Mouse (Mus musculus): ENCODE data around the gene Mad1l1. TPM values are rescaled to one million over a fixed set of nuclear protein-coding genes. Genes with fewer than 3 reads are reported as not detected.

Mad1l1 gene
- total RNA-seq, 2 experiments from 2014 or later = 11.0 to 15.2 TPM

DNA sequence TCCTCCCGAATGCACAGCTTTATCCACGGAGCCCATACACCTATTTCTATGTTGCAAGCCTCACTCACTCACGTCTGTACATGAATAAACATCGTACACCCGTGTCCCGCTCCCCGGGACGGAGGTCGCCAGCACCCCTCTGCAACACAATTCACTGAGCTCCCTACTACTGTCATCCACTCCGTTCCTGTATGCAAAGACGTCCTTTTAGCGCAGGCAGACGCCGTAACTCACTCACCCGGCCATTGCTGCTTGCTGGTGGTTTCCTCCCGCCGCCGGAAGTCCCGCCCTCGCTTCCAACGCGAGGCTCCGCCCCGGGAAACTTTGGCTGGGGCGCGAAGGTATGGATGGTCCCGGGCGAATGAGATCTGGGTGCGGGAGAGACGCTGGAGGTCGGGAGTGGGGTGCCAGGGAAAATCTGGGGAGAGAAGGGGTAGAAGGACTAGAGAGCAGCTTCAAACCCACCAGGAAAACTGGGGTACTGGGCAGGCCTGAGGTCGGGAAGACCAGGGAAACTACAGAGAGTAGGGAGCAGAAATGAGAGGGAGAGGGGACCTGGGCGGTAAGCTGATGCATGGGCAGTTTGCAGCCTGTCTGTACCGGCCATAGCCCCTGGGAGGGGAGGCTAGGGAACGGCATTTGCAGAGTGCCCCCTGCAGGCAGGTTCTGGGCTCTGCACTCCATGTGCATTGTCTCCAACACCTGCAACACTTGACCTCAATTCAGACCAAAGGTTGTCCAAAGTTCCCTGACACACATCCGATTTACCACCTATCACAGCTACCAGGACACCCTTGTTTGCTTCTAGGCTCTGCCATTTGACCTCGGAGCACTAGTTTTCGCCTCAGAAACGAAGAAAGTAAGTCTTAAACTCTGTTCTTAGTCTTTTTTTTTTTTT is 10.5 kb upstream of the Mad1l1 start, which contains the start of gene Mrm2:
TSS of gene Mrm2 (minus strand) at position 284 of the 898 bp plus-strand sequence.
- peak; percentile 85 for DNase-seq

DNA sequence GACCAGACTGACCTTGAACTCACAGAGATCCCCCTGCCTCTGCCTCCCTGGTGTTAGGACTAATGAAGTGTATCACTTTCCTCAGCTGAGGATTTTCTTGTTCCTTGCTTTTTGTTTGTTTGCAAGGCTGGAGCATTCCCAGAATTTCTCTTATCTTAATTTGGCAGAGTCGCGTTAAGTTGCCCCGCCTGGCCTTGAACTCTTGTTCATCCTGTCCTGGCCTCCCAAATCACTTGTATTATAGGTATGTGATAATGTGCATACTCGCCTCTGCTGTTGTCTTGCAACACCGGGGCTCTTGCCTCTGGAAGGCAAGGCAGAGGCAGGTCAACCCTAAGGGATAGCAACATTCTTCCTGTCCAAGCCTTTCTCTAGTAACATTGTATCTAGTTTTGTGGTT is 2.7 kb upstream of the Mad1l1 start:
- DNase-seq = no peak

DNA sequence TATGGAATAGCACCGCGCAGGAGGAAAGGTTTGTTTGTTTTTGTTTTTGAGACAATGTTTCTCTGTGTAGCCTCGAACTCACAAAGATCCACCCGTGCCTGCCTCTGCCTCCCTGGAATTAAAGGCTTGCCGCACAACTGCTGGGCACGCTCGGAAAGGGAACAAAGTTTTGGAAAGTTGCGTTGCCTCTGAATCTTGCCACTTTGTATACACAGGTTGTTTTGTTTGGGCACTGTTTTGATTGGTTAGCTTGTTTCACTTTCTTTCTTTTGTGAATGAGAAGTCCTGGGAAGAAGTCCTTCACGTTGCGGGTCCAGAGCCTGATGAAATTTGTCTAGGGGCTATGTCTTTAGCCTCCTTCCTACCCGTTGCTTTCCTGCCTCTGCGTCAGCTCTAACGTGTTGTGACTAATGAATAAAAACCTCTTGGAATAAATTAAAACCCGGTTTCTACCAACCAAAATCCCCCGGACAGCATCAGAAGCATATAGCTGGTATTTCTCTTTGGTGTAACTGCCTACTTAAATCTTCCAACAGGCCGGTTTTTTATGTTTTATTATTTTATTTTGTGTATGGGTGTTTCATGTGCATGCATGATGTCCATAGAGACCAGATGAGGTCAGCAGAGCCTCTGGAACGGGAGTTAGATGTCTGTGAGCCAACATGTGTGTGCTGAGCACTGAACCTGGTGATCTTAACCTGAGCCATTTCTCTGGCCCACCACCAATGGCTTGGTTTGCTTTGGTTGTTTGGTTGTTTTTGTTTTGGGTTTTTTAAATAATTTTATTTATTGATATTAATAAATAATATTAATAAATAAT is 614 bp upstream of the Mad1l1 start:
- DNase-seq = no peak

DNA sequence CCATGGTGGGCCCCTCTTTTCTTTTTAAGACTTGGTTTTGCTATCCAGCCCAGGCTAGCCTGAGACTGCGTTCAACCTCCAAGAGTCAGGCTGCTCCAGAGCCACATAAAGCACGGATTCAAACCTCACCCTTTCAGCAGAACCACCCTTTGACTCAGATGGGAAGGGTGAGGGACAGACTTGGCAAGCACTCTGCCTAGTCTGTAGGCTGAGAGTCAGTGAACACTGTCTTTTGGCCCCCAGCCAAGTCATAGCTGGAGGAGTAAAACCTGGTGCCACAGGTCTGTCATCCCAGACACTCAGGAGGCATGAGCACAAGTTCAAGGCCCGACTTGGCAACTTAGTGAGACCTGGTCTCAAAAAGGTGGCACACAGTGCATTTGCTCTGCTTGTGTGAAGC is 4.6 kb downstream of the Mad1l1 start:
- DNase-seq = no peak

DNA sequence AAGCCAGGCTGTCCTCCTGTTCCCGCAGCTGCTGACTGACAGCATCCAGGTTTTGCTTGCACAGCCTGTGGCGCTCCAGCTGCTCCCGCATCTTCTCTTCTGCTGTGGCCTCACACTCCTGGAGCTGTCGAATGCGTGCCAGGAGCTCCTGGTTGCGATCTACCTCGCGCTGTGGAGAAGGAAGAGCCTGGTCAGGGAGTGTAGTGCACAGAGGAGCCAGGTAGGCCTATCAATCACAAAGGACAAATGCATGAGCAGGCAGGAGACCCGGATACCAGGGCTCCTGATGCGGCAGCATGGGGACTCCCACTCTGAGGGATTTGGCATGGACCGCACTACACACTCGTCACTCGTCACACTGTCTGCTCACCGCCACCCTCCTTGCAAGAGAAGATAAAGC is 13.8 kb downstream of the Mad1l1 start:
- DNase-seq = no peak

DNA sequence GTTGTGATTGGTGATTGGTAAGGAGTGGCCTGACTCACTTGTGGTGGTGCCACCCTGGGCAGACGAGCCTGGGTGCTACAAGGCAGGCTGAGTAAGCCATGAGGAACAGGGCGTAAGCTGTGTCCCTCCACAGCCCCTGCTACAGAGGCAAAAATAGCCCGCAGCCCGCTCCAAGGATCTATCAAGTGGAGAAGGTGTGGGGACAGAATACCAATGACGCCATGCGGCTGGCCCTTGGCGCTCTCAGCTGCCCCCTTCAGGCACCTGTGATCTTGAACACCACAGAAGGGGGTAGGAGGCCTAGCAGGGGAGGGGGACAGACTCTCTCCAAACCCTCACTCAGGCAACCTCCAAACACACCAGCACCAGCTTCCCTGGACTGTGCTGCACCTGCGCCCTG is 15.3 kb downstream of the Mad1l1 start:
- DNase-seq = no peak

DNA sequence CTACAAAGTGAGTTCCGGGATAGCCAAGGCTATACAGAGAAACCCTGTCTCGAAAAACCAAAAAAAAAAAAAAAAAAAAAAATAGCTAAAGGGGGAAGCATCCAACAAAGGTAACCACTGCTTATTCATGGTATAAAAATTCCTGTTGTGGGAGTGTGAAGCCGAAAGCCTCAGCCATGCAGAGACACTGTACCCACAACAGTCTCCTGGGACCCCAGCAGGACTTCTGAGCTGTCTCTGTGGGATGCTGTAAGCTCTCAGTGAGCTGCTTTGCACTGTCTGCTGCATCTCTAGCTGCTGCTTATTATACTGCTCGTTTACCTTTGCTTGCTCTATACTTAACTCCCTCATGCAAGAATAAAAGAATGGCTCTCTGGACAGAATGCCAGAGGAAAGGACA is 23.1 kb downstream of the Mad1l1 start:
- no peak for DNase-seq

DNA sequence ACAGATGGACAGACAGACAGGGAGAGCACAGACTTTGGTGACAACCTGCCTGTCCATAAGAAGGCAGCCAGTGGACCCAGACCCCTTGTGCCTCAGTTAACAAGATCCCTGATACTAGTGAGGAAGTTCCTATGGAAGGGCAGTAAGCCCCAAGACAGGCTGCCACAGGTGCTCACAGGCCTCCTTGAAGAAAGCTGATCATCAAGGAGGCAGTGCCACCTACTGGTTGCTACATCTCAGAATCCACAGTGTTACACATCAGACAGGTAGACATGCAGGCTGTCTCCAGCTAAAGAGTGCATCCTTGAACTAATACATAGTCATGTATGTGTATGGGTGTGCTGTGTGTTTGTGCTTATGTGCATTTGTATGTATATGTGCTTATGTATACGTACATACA is 29.2 kb downstream of the Mad1l1 start:
- DNase-seq = peak; percentile 29

DNA sequence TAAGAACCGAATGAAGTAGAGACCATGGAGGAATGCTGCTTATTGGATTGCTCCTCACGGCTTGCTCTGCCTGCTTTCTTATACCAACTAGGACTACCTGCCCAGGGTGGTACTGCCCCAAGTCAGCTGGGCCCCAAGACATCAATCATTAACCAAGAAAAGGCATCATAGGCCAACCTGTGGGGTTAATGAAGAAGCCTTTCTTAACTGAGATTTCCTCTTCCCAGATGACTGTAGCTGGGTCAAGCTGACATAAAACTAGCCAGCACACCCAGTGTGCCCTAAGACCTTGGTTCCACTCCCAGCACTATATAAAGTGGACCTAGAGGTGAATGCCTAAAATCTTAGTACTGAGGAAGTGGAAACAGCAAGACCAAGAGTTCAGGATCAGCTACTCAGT is 32.2 kb downstream of the Mad1l1 start:
- no peak for DNase-seq

DNA sequence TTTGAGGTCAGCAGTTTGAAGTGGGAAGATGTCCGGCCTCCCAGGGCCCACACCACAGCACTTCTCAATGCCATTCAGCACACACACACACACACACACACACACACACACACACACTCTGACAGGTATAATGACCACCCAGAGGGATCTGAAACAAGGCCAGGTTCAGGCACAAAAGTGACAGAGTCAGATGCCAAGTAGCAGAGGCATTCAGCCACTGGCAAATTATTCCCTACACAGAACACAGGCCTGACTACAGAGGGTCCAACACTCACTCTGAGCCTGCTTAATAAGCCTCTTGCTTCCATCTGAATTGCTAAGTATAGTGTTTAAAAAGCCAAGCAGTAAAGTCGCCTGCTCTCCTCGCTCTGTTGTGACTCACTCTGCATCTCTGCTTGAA is 33.1 kb downstream of the Mad1l1 start:
- no peak for DNase-seq

DNA sequence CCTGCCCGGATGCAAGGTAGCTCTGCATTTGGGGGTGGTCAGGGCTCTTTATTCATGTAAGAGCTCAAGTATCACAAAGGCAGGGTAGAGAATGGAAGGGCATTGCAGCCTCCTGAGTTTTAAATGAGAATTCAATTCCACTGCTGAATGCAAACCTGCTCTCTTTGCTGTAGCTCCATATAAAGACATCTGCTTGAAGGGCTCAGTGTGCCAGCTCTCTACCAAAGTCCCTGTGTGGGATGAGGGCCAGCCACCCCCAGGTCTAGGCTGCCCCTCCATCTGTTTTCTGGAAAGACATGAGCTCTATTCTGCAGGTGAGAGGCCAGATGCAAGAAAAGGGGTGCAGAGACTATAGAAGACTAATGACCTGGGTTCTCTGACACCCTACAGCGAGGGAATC is 36.6 kb downstream of the Mad1l1 start:
- no peak for DNase-seq

DNA sequence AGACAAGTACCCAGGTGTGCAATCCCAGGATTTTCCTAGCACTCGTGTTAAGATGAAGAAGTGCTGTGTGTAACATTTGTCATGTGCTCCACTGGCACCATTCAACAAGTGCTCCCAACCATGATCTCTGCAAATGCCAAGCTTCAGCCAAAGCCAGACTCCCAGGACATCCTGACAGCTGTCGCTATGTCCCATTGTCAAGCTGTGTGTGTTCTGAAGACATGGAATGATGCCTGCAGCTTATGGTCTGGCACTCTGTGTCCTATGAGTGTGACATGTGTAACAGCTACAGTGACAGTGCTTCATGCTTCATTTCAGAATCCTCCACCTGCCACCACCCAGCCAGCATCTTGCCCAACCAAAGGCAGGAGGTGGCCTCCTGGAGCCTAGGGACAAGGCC is 37.3 kb downstream of the Mad1l1 start:
- no peak for DNase-seq

DNA sequence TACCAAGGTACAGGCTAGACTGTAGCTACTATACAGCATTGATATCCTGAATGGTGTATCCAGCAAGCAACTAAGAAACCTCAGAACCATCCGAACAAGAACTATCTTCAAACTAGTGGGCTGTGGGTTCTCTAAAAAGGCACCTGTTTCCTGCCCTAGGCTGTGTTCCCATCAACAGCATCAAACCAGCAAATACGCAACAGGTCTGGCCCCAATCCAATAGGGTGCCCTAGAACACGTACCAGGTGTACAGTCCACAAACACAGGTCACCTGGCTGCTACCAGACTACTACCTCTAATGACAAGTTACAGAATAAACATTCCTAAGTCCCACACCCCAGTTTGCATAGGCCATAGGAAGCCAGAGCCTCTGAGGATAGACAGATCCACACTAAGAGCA is 38.5 kb downstream of the Mad1l1 start:
- DNase-seq = no peak

DNA sequence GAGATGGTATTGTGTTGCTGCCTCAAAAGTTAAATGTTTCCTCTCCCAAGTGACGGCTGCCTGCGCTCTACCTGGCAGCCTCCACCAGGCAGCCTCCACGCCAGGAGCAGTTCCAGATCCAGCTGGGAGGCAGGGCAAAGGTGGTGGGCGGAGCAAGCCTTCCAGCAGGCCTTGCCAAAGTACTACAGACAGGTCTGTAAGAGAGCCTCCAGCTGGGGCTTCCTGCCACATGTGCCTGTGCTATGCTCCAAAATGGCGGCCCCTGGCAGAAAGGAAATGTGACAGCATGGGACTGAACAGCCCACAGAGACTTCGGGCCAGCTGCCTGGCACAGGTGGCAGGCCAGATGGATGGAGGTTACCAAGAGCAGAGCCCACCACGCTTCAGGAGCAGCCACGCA is 39.0 kb downstream of the Mad1l1 start:
- DNase-seq = peak; percentile 13

DNA sequence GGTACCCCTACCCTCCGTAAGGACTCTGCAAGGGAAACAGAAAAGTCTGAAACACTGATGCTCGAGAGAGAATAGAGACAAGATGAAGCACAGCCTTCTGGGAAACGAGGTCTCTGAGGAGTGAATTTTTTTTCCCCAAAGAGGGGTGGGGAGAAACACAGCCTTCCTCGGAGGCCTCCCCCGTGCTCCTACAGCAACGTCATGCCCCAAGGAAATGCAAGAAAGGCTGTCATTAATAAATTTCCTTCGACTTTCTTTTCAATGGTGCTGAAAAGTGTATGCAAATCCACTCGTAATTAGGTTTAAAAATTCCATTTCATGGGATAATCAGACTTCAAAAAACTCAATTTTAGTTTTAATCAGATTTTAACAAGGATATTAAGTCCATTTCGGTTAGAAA is 41.1 kb downstream of the Mad1l1 start:
- DNase-seq = no peak

DNA sequence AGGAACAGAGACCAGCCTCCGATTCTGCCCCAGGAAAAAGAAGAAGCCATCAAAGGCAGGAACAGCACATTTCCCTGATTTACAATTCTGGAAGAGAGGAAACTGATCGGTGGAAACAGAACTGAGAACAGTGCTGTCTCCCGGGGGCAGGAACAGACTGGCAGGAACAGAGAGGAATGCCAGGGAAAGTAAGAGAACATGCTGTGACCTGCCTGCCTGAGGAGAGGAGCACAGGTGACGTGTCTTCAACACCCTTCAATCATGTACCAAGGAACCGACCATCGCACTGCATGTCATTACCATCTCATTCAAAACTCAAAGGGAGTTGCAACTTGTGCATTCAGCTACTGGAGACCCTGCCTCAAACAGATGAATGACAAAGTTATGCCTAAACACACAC is 44.6 kb downstream of the Mad1l1 start:
- no peak for DNase-seq

DNA sequence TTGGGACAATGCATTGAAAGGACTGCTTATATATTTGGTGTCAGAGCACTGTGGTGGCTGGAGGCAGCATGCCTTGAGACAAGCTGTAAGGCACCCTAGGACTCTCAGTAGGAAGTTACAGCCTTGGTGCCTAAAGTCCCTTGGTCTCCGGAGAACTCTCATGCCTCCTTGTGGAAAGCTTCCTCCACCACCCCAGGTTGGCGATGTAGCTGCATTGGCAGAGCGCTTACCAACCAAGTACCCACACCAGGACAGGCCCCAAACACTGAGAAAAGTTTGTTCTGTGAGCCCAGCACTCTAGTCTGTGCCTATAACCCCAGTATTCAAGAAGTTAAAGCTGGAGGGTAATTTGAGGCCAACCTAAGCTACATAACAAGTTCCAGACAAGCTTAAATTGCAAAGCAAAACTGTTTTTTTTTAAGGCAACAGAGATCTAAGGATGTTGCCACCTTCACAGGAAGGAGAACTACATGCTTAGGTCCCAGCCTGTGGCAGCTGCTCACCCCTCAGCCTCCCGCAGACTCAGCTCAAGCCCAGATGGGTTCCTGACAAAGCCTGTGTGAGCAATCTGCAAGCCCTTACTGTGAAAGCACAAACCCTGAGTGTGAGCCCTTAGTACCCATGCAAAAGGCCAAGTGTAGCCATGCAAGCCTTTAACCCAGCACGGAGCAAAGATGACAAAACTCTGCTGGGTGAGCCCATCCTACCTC is 50.2 kb downstream of the Mad1l1 start:
- no peak for DNase-seq

DNA sequence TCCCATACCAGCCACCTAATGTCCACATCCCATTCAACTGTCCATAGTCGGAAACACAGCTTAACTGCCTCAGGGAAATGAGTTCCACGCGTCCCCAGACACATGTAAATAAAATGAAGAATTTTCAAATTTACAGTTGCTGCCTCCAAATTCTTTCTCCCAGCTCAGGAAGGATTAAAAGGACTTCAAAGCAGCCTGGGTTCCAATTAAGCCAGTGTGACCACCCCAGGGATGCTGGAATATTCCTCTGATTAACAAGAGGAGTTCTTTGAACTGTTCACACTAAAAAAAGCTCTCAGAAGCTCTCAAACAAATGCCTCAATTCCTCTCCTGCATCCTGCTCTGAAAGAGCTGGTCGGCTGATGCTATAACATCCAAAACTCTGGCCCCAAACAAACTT is 53.0 kb downstream of the Mad1l1 start:
- no peak for DNase-seq

DNA sequence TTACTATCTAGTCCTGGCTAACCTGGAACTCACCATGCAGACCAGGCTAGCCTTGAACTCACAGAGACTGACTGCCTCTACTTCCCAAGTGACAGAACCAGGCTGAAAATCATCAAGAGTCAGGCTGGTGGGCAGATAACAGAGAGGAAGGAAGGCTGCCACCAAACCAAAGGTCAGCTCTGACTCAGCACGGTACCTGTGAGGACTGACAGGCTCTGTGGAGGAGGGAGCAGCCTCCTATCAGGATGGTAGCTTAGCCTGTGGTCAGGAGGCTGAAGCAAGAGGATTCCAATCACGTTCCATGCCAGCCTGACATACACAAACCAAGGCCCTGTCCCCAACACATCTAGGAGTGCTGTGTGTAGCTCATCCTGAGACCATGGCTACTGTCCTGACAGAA is 54.3 kb downstream of the Mad1l1 start:
- DNase-seq = no peak

DNA sequence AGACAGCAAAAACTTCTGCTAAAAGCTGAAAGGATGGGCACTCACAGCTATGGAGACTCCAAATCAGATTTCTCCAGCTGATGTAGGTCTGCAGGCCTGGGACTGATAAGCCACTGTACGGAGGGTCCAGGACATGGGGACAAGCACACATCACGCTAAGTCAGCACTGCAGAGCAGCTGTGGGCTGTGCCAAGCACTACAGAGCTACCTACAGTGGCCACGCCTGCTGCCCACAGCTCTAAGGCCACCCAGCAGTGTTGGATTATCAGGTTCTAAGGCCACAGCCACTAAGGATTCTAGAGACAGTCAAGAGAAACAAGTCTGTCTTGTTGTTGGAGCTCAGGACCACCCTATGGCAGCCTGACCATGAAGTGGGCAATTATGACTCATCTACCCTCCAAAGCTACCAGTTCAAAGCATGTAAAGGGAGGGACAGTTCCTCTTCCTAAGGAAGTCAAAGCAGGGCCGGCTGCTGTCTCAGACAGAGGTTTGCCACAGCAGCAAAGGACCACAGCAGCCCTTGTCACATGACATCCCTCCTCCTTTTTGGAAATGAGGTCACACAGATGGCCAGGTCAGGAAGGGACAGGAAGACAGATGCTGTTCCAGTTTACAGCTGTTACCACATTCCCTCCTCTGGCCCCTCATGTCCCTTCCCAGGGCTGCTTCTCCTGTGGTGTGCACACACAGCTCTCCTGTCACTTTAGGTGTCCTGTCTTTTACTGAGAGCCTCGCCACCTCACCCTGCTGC is 56.4 kb downstream of the Mad1l1 start:
- no peak for DNase-seq

DNA sequence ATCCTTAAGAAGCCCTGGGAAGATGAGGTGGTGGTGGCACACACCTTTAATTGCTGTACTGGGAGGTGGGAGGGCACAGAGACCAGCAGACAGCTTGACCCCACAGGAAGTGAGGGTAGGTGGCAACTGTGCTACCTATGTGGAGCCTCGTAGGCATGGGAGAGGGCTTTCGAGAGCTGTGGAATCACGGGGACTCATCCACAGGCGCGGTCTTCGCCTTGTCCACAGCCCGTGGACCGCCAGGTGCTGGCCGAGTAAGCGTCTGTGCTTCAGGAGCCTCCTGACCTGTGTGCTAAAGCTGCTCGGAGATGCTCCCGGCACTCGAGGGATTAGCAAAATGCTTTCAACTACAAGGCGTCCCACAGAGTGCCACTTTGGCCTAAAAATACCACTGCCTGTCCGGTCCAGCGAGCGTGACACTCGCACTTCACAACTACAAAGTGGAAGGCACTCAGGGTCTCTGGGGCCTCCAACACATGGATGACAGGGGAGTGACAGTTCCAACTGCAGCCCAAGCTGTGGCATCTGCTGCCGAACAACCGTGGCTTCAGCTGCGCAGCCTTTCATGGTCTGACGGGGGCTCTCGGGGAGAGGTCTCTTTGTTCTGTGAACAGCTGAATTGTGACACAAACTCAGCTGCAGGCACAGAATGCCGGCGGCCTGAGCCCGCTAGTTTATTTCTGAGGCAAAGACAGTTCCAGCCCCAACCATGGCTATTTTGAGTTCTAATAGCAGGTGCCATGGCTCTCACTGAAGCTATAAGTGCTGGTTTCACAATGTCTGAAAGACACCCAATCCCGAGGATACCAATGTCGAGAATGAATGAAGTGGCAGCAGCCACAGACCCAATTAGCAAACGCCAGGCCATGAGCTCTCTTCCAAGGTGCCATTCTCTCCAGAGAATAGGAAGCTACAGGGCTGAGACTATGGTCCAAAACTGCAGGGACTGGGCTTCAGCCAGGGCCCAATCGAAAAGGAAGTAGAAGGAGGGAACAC is 57.3 kb downstream of the Mad1l1 start:
- DNase-seq = peak; percentile 21
